Mouse (Mus musculus) G1E (cell line): Measurements from ENCODE around the gene 9830107B12Rik.

Source experiments
- CTCF ChIP-seq: IDR thresholded peaks from 2 replicates; pipeline ENCODE4 v1.5.1; 2012; ENCODE audit warnings: low read depth, low read length, inconsistent platforms, mixed read lengths
- GATA1 ChIP-seq: IDR thresholded peaks from 2 replicates; pipeline ENCODE4 v1.6.1; 2012; ENCODE audit warnings: borderline replicate concordance, low read length, inconsistent platforms, mixed read lengths
- GATA2 ChIP-seq: IDR thresholded peaks from 2 replicates; pipeline ENCODE4 v1.6.1; 2012; ENCODE audit warnings: low read depth, low read length, inconsistent platforms, borderline replicate concordance
- POLR2AphosphoS5 ChIP-seq: IDR thresholded peaks from 2 replicates; pipeline ENCODE4 v1.6.1; 2012; ENCODE audit warnings: low read depth, low read length, inconsistent platforms; ENCODE audit not compliant: insufficient replicate concordance
- TAL1 ChIP-seq: conservative IDR thresholded peaks from 2 replicates; pipeline ENCODE4 v1.6.1; 2012; ENCODE audit warnings: low read depth, low read length, inconsistent platforms, mixed read lengths

DNA sequence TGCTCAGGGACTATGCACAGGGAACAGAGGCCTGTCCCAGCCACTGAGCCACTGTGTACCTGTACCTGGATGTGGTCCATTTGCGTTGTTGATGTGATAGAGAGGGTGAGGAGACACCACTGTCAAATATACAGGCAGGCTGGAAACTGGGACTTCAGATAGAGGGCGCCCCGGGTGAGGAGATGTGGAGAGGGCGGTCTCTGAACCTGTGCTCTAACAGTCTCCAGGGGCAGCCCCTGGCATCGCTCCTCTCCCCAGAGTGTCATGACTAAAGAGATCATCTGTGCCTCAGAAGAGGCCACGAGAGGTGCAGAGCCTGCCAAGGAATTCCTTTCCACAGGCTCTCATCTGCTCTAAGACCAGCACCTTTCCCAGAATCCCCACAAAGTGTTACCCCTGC is 38.2 kb downstream of the 9830107B12Rik start:
- TF ChIP-seq CTCF (no peak), GATA2 (no peak), GATA1 (no peak), TAL1 (no peak), POLR2AphosphoS5 (no peak)
